Mouse (Mus musculus): ENCODE results near the gene Pla2g3.

Pla2g3 gene

DNA sequence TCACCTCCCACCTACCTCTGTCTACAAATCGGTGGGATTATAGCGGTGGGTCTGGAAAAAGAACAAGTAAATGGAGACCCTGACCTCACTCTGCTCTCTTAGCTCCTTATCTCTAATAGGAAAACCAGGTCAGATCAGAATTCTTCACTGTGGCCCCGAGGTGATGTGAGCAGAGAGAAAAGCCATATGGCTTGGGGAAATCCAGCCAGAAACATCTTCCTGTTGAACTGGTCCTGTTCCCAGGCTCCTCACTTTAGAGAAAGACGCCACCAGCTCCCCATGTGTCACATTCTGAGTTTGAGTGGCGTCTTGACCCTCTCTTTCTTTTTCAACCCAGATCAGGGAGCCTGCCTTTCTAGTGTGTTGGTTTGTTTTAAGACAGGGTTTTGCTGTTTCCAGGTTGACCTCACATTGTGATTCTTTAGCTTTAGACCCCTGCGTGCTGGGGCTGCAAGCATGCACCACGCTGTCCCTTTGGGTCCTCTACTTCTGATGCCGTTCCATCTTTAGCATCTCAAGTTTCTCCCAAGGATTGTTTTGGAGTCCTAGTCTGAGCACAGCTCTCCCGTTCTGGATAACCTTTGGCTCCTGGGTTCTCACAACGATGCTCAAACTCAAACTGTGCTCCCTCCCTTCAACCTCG, 31.8 kb downstream of the Pla2g3 start:
- no peak for DNase-seq (ENCODE audit: low read depth, low spot score)

DNA sequence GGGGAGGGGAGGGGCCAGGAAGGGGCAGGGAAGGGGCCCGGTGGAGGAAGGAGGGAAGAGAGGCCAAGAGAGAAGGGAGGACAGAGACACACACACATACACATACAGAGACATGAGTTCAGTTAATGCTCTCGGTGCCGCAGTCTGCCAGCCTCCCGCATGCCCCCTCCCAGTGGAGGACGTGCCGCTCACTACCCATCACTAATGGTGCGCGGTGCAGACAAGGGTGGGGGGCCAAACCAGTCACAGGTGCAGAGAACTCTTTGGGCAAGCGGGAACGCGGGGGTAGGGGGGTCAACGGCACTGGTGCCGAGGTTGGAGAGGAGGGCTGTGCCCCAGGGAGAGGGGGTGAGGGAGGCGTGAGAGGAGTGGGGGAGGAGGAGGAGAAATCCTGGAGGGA, 32.8 kb downstream of the Pla2g3 start:
- DNase-seq (ENCODE audit: low read depth, low spot score) = no peak

DNA sequence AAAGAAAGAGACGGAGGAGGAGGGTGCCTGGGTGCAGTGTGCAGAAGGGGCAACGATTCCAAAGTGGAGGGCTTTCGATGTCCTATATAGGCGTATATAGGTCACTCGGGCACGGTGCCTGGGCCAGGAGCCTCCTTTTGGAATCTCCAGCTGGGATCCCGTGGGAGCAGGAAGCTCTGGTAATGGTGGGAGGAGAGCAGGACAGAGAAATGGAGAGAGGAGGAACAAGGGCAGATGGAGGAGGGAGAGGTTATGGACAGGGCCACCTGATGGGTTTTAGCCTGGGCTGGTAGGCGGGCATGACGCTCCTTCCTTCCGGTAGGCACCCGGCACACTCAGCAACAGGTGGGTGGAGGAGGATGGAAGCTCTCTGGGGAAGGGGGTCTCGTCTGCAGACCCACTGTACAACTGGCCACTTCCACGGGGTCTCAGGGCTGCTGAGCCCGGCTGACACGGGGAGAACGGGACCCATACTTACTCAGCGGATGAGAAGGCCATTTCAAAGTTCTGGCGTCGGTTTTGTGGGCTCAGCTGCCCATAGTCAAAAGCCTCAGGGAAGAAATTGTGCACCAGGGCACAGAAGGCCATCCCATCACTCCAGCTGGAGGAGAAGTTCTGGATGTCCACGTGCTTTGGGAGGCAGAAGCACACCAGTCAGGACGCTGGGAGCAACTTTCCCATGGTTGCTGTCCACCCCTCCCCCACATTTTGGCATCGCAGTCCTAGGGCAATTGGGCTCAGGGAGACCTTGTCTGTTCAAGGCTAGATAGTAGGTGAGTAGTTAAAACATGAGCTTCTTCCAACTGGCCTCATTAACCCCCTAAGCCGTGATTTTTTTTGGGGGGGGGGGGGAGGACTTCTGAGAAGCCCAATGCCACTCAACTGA, 33.5 kb downstream of the Pla2g3 start:
- DNase-seq (ENCODE audit: low read depth, low spot score) = no peak

DNA sequence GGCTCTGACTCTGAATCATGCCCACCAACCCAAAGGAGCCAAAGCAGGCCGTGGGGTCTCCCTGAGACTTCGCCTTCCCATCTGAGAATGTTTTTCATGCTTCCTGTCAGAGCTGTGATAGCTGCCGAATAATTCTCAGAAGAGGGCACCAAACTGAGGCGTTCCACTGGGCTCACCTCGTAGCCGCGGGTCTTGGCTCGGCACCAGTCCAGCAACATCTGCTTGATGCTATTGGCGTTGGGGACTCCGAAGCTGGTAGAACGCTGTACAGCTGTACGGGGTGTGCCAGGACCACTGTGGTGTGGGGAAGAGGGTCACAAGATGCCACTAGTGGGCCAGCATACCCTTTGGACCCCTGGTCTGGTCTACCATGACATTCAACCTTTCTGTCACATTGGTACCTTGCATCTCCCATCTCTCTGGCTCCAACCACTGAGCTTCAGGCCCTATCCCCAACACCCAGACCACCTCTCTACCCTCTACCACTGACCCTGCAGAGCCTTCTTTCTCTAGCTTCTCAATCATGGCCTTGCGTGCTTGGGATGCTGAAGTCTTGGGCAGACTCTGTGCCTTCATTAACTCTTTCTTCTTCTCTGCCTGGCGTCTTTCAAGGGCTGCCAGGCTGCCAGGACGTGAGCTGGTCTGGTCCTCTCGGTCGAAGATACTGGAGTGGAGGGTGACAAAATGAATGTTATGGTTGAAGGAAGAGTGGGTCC, 34.4 kb downstream of the Pla2g3 start:
- DNase-seq (ENCODE audit: low read depth, low spot score) = no peak

DNA sequence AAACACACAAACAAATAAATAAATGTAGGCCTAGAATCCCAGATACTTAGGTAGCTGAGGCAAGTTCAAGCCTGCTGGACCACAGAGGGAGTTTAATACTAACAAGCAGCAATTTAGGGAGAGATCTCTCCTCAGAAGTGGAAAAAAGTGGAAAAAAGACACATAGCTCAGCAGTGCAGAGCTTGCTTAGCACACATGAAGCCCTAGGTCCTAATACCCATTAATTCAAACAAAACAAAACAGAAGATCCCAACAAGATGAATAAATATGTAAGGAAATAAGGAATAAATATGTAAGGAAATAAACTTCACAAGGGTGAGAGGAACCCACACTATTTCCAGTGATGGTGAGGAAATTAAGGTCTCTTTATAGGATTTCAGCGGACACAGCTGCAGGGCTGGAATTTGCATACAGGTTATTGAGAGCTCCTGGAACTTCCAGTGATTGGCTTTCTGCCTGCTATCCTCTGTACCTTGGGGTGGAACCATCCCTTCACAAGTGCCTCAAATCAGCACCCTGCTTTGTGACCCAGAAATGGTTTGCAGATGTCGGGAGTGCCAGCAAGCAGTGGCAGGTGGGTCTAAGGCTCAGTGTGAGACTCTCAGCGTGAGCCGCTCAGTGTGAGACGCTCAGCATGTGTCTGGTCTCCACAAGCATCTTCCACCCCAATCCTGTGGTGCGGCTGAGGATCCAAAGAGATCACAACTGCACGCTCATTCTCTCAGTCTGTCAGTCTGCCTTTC, 35.9 kb downstream of the Pla2g3 start:
- DNase-seq (ENCODE audit: low read depth, low spot score) = no peak

DNA sequence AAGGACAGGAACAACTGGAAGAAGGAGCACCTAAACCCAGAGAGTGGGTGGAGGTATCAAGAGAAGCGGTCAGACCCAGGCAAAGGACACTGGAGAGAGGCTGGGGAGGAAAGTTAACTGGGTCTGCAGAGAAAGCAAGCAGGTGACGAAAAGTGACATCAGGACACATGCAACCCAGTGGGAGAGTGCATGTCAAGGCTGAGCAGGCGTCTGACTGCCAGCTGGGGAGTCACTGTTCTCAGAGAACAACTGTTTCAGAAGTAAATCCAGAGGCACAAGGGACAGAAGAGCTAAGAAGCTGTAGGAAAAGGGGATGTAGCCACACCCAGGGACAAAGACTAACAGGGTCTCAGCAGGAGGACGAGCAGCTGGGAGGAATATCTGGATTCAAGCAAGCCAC, 37.5 kb downstream of the Pla2g3 start:
- DNase-seq (ENCODE audit: low read depth, low spot score) = no peak

DNA sequence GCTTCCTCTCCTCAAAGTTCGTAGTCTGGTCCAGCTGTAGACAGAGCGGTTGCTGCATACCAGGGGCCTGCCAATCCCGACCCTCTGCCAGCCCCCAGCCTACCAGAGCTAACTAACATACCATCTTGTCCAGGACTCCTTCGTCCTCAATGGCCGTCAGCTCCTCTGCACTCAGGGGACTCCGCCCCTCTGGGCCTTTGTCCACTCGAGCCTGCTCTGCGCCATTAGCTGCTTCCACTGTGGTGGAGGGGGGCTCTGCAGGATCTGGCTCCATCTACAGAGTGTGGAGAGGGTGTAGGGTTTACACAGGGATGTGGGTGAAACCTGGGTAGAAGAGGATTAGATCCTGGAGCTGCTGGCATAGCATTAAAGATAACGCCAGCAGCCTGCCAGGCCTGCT, 38.1 kb downstream of the Pla2g3 start:
- DNase-seq (ENCODE audit: low read depth, low spot score) = no peak

DNA sequence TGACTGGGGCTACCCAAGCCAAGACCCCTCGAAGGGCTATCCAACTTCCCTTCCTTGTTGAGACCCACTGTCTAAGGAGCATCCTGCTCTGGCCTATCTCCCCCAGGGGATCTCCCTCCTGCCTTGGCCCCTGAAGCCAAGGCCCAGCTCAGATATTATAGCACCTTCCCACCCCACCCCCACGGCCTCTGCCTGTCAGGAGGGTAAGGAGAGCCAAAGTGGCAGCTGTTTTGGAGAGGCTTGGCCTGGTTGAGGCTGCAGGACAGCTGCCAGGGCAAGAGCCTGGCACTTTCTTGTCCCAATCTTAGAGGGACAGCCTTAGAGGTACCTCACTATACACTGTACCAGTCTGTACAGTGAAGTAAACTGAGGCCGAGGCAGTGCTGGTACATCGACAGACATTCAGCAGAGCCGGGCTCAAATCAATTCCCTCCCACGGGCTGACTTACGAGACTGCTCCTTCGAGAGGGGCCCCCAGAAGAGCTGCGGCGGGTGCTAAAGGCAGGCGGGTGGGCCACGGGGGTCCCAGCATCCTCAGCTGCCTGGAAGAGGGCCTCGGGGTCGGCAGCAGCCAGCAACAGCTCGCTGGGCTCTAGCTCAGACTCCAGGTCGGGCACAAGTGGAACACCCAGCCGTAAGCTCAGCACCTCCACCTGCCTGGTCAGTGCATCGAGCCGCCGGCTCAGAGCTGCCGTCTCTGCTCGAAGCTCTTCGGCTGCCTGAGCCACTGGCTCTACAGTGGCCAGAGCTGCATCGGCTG, 39.1 kb downstream of the Pla2g3 start:
- no peak for DNase-seq (ENCODE audit: low read depth, low spot score)

DNA sequence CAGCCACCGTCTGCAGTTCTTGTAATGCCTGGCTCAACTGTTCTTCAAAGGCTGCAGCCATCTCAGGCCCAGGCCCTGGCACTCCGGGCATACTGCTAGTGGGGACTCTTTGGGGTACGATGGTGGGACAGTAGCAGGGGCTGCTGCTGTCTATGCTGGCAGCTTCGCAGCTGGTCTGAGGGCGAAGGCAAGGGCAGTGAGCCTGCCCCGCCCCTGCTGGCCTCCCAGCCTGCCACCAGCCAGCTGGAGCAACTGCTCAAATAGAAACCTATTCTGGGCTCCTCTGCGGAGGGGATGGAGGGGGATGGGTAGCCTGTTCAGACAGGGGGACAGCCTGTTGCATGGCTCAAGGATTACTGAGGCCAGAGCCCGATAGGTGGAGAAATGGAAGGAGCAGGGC, 39.7 kb downstream of the Pla2g3 start:
- DNase-seq (ENCODE audit: low read depth, low spot score) = no peak

DNA sequence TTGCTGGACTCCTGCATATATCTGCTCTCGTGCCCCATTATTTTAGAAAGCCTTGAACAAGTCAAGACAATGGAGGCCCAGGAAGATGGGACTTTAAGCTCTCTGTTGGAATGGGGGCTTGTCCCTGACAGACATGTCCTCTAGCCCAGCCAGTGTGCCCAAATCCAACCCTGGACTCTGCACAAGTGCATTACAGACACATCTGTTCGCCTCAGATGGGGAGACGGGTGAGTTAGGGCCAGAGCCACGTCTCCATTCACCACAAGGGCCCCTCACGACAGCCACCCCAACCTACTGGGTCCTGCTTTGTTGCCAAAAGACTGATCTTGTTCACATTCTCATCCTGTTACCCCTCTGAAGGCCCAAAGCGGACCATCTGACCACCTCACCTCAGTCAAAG, 40.1 kb downstream of the Pla2g3 start:
- no peak for DNase-seq (ENCODE audit: low read depth, low spot score)

DNA sequence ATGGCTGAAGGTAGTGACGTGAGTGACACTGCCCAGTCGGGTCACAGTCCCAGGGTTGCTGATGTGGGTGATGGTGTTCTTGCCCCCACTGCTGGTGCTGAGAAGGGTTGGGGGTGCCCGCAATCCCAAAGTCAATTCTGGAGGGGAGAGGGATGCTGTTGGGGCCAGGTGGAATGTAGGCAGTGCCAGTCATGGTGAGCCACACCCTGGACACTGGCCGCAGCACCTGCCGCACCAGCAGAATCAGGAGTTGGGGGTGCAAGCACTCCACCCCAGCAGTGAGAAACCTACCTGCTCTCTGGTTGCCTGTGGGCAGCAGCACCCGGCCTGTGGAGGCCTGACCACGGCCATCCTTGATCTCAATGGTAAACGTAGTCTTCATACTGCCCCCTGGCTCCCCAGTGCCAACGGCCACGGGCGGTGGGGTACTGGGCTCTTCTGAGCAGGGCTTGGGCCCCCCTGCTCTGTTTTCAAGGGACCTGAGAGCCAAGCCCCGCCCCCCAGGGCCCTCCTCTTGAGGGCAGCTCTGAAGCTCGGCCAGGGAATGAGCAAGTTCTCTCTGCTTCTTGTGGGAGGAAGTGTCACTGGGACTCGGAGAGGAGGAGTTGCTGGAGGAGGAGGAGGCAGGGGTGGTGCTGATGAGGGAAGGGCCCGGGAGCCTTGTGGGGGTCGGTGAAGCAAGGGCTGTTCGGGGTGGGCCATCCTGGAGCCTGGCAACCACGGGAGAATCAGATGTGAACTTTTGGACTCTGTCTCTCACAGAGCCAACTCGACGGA, 41.6 kb downstream of the Pla2g3 start:
- DNase-seq (ENCODE audit: low read depth, low spot score) = no peak

DNA sequence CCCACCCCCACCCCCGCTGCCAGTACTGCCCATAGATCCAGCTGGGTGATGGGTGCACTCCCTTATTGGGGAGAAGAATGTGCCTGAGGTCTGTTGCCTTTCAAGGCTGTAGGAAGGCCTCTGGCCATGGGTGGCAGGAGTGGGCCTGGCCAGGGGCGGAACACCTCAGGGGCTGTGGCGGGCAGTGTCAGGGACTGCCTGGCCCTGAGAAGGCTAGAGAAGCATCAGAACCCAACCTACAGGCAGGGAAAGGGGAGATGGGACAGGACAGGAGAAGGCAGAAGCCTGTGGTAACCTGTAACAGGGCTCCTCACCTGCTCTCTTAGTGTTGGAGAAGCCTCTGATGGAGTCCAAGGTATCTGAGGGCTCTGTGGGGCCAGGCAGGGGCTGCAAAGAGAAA, 42.6 kb downstream of the Pla2g3 start:
- no peak for DNase-seq (ENCODE audit: low read depth, low spot score)

DNA sequence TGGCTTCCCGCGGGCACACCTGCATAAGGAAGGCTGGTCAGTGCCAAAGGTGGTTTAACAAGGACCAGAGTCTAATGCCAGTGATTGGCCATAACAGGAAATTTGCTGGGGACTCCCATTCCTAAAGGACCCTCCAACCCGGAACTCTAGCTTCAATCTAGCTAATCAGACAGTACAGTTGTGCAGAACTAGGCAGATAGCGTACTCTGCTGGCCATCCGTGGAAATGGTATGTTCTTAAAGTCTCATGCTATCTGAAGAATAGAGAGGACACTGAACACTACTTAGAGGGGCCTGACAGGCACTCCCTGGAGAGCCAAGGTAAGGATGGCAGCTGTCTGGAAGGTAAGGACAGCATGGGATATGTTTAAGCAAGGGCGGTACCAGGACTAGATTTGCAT, 43.5 kb downstream of the Pla2g3 start:
- no peak for DNase-seq (ENCODE audit: low read depth, low spot score)

DNA sequence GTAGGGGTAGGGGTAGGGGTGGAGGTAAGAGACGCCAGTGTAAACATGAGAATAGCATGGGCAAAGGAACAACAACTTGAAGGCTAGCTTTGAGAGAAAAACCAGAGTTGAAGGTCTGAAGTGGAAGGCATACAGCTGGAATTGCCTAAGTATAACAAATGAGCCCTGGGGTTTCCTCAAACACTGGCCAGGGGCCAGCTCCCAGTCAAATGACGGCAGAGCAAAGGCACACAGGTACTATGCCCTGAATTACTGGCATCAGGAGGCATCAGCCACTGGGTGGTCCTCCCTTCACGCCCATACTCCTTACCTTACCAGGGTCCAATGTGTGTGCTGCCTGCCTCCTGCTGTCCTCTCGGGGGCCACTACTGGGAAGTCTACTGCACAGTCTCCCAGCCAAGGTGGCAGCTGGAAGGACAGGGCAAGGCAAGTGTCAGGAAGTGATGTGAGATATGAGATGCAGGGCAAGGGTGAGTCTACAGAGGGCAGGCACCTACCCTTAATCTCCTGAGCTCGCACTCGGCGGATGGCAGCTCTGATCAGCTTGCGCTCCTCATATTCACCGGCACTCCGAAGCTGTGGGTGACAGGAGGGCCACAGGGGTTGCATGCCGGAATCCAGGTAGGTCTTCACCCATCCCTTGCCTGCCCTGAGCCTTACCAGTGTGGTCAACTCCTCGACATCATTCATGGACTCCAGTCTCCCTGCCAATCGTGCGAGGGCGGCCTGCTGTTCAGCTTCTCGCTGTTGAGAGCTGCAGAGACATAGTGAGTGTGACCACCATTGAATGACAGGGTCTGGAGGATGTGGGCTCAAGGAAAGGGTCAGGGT, 44.2 kb downstream of the Pla2g3 start:
- DNase-seq (ENCODE audit: low read depth, low spot score) = no peak

DNA sequence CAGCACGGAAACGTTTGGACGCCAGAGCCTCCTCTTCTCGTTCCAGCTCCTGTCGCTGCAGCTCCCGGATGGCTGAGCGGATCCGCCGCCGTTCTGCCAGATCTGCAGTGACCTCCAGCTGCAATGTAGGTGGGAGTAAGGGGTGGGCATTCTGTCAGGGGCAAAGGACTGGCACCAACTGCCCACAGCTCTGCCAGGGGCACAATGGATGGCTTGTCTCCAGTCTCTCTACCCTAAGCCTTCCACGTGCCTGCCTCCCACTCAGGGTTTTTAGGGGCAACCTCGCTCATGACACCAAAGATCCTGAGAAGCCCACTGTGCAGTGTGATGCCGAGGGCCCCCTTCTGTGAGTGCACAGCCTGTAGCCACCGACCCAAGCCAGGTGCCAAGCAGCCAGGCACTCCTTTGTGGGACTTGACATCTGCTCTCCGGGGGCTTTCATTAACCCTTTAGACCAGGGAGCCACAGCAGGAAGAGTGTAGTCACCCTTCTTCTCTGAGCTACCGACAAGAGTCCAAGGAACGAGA, 45.4 kb downstream of the Pla2g3 start:
- no peak for DNase-seq (ENCODE audit: low read depth, low spot score)

DNA sequence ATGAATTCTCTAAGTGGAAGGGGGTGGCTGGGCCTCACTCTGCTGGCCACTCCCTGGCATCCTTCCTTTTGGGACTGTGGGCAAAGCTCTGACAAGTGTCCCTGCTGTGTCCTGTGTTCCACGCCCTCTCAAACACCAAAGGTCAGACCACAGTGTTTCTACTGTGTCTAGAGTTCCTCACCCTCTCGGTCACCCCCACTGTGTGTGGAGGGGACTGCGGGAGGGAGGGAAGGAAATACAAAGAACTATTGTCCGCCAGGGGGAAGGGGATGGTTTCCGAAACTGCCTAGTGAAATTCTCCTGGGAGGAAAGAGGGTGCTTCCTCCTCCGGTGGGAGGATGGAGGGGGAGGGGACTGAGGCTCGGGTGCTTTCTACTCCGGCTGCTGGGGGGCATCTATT, 46.9 kb downstream of the Pla2g3 start:
- no peak for DNase-seq (ENCODE audit: low read depth, low spot score)

DNA sequence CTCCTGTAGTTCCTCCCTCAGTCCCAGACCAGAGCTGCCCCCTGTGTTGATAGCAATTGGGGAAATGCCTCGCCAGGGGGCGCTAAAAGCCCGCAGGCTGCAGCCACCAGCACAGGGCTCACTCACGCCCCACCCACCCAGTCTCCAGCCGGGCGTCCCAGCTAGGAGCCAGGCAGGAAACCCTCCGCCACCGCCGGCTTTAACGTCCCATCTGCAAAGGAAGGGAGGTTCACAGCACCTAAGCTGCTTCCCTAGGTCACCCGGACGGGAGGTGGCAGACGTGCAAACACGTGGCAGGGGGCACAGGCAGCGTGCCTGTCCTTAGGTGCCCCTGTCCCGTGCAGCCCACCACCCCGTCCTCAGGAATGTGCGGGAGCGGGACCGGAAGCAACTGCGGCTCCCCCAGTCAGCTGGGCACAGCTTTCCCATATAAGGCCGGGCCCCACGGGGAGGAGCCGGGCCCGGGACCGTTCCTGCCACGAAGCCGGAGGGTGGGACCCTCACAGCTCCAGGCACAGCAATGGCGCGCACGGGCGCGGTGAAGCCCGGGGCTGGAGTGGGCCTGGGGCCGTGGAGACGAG, 47.4 kb downstream of the Pla2g3 start:
- DNase-seq (ENCODE audit: low read depth, low spot score) = peak; percentile 94

DNA sequence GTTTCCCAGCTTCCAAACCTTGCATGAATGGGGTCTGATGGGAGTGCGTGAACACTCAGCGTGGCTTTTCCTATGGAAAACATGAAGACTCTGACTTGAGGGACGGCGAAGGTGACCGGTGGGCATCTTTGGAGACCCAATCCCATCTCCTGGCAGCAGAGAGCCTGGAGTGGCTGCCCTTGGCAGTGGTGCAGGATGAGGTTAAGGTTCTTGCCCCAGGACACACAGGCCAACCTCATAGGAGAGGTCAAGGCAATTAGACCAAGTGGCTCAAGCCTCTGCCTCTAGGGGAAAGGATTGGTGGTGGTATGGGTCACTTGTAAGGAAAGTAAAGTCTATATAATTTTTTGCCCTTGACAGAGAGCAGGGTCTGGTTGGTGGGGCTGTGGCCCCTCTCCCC, 48.0 kb downstream of the Pla2g3 start:
- no peak for DNase-seq (ENCODE audit: low read depth, low spot score)

All from embryo, embryonic 11.5 days (tissue).